Mouse (Mus musculus): ENCODE data around the gene Limch1. TPM values are rescaled to one million over a fixed set of nuclear protein-coding genes. Genes with fewer than 3 reads are reported as not detected.

Gene Limch1
- polyA plus RNA-seq, 1 experiment from 2014 or later = 6.7 TPM

- Histone ChIP-seq H3K9me3 (ENCODE audit: control insufficient read depth) (no peaks in the 10 kb centered on the region), H3K4me1 (replicated peaks; ENCODE audit: control insufficient read depth, insufficient read depth, low read length) (no peaks in the 10 kb centered on the region), H3K27me3 (replicated peaks; ENCODE audit: control insufficient read depth, insufficient read depth, low read length) (no peaks in the 10 kb centered on the region), H3K4me3 (ENCODE audit: low read depth, low read length) (no peak overlapping the region), H3K36me3 (ENCODE audit: control insufficient read depth, insufficient read depth) (no peaks in the 10 kb centered on the region), H3K27ac (ENCODE audit: low read depth, low read length) (no peak overlapping the region), H3K4me2 (replicated peaks; ENCODE audit: low read depth) (no peak overlapping the region), H3K9ac (ENCODE audit: low read depth, low read length) (no peak overlapping the region)
- TF ChIP-seq CTCF (IDR thresholded peaks at IDR 0.05; ENCODE audit: low read depth) = no peak
- WGBS = 89% methylated on average over 10 of the region's 10 CpGs
- ATAC-seq = no peak
Measured at GRCm38 (mm10) chr5:66760747-66761146, 15.1 kb downstream of the Limch1 start.

DNA sequence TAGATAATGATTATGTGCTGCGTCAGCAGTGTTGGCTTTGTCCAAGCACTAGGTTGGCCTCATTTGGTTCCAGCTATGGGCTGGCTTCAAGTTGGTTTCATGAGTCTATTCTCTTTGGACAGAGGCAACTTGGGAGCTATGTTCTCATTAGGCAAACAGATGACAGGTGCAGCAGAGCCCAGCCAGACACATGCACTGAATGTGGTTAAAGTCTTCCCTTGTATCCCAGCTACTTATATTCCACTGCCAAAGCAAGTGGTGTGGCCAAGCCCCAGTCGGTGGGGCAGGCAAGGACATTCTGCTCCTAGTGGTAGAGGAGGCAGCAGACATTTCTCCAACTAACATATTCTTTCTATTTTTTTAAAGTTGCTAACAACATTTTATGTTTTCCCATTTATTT is 16.4 kb downstream of the Limch1 start:
- no peak overlapping the region for H3K4me2 ChIP-seq (replicated peaks; ENCODE audit: low read depth)
- ATAC-seq = no peak
- H3K27me3 ChIP-seq (replicated peaks; ENCODE audit: control insufficient read depth, insufficient read depth, low read length) = no peaks in the 10 kb centered on the region
- H3K9me3 ChIP-seq (ENCODE audit: control insufficient read depth) = no peaks in the 10 kb centered on the region
- WGBS = 79% methylated on average over 2 of the region's 2 CpGs
- no peaks in the 10 kb centered on the region for H3K4me1 ChIP-seq (replicated peaks; ENCODE audit: control insufficient read depth, insufficient read depth, low read length)
- H3K9ac ChIP-seq (ENCODE audit: low read depth, low read length) = no peak overlapping the region
- H3K36me3 ChIP-seq (ENCODE audit: control insufficient read depth, insufficient read depth) = no peaks in the 10 kb centered on the region
- H3K27ac ChIP-seq (ENCODE audit: low read depth, low read length) = no peak overlapping the region
- no peak overlapping the region for H3K4me3 ChIP-seq (ENCODE audit: low read depth, low read length)
- TF ChIP-seq CTCF (IDR thresholded peaks at IDR 0.05; ENCODE audit: low read depth) = no peak

GRCm38 (mm10) chr5:66764129-66764528 is 18.5 kb downstream of the Limch1 start:
- Histone ChIP-seq H3K9ac (ENCODE audit: low read depth, low read length) (no peak overlapping the region), H3K4me3 (ENCODE audit: low read depth, low read length) (no peak overlapping the region), H3K27ac (ENCODE audit: low read depth, low read length) (no peak overlapping the region), H3K4me2 (replicated peaks; ENCODE audit: low read depth) (no peak overlapping the region), H3K4me1 (replicated peaks; ENCODE audit: control insufficient read depth, insufficient read depth, low read length) (no peaks in the 10 kb centered on the region), H3K9me3 (ENCODE audit: control insufficient read depth) (no peaks in the 10 kb centered on the region), H3K36me3 (ENCODE audit: control insufficient read depth, insufficient read depth) (no peaks in the 10 kb centered on the region), H3K27me3 (replicated peaks; ENCODE audit: control insufficient read depth, insufficient read depth, low read length) (no peaks in the 10 kb centered on the region)
- WGBS = 85% methylated on average over 6 of the region's 6 CpGs
- no peak for TF ChIP-seq CTCF (IDR thresholded peaks at IDR 0.05; ENCODE audit: low read depth)
- no peak for ATAC-seq

DNA sequence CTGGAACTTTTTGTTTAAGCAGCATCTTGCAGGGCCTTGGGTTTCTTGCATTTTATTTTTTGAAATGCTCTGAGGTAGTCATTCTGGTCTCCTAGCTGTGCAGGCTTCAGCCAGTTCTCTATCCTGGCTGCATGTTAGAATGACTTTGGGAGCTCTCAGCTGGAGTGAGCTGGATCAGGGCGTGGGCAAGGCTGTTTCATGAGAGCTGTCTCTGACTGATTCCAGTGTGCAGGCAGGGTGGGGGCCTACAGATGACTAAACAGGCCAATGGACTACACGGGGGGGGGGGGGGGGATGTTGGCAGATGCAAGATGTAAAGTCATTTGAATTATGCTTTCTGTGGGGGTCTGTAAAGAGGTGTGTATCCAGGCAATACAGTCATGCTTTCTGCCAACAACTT is 20.3 kb downstream of the Limch1 start:
- no peak overlapping the region for H3K27ac ChIP-seq (ENCODE audit: low read depth, low read length)
- H3K9me3 ChIP-seq (ENCODE audit: control insufficient read depth) = no peaks in the 10 kb centered on the region
- no peaks in the 10 kb centered on the region for H3K36me3 ChIP-seq (ENCODE audit: control insufficient read depth, insufficient read depth)
- H3K4me1 ChIP-seq (replicated peaks; ENCODE audit: control insufficient read depth, insufficient read depth, low read length) = no peaks in the 10 kb centered on the region
- H3K4me2 ChIP-seq (replicated peaks; ENCODE audit: low read depth) = no peak overlapping the region
- H3K9ac ChIP-seq (ENCODE audit: low read depth, low read length) = no peak overlapping the region
- 59% methylated on average over 2 of the region's 2 CpGs for WGBS
- no peak for TF ChIP-seq CTCF (IDR thresholded peaks at IDR 0.05; ENCODE audit: low read depth)
- H3K4me3 ChIP-seq (ENCODE audit: low read depth, low read length) = no peak overlapping the region
- H3K27me3 ChIP-seq (replicated peaks; ENCODE audit: control insufficient read depth, insufficient read depth, low read length) = no peaks in the 10 kb centered on the region
- ATAC-seq = no peak

DNA sequence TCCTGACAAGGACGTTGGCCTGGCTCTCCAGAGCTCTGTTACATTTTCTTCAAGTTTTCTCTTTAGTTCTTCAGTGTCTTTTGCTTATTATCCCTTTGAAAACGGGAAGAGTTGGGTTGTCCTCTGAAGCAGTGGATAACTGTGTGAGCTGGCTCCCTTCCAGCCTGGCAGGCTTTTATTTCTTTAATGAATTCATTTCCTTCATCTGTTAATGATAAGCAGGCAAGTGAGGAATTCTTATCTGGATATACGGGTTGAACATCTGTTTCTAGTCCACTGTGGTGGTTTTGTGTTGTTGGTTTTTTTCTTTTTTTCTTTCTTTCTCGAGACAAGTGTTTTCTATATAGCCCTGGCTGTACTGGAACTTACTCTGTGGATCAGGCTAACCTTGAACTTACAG is 22.4 kb downstream of the Limch1 start:
- no peak for TF ChIP-seq CTCF (IDR thresholded peaks at IDR 0.05; ENCODE audit: low read depth)
- Histone ChIP-seq H3K27ac (ENCODE audit: low read depth, low read length) (no peak overlapping the region), H3K9me3 (ENCODE audit: control insufficient read depth) (no peaks in the 10 kb centered on the region), H3K9ac (ENCODE audit: low read depth, low read length) (no peak overlapping the region), H3K27me3 (replicated peaks; ENCODE audit: control insufficient read depth, insufficient read depth, low read length) (no peaks in the 10 kb centered on the region), H3K36me3 (ENCODE audit: control insufficient read depth, insufficient read depth) (no peaks in the 10 kb centered on the region), H3K4me3 (ENCODE audit: low read depth, low read length) (no peak overlapping the region), H3K4me2 (replicated peaks; ENCODE audit: low read depth) (no peak overlapping the region), H3K4me1 (replicated peaks; ENCODE audit: control insufficient read depth, insufficient read depth, low read length) (no peaks in the 10 kb centered on the region)
- WGBS = 28% methylated on average over 4 of the region's 4 CpGs
- ATAC-seq = no peak

DNA sequence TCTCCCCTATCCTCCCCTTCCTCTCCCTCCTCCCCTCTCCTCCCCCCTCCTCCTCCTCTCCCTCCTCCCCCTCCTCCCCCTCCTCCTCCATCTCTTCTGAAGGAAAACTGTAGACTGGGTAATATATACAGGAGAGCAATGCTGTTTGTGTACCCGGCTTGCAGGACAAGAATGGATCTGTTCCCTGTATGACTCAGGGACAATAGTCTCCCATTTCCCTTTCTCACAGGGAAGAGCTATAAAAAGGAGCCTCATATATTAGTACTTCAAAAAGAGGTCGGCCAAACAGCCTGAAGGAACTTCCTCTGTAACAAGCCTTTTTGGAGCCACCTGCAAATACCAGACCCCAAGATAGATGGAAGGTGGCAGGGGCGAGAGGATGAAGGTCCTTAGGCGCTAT is 23.4 kb downstream of the Limch1 start:
- no peak overlapping the region for H3K4me3 ChIP-seq (ENCODE audit: low read depth, low read length)
- WGBS = 51% methylated on average over 4 of the region's 4 CpGs
- no peak overlapping the region for H3K4me2 ChIP-seq (replicated peaks; ENCODE audit: low read depth)
- no peaks in the 10 kb centered on the region for H3K36me3 ChIP-seq (ENCODE audit: control insufficient read depth, insufficient read depth)
- no peaks in the 10 kb centered on the region for H3K4me1 ChIP-seq (replicated peaks; ENCODE audit: control insufficient read depth, insufficient read depth, low read length)
- TF ChIP-seq CTCF (IDR thresholded peaks at IDR 0.05; ENCODE audit: low read depth) = no peak
- no peaks in the 10 kb centered on the region for H3K9me3 ChIP-seq (ENCODE audit: control insufficient read depth)
- no peak overlapping the region for H3K27ac ChIP-seq (ENCODE audit: low read depth, low read length)
- no peaks in the 10 kb centered on the region for H3K27me3 ChIP-seq (replicated peaks; ENCODE audit: control insufficient read depth, insufficient read depth, low read length)
- no peak for ATAC-seq
- no peak overlapping the region for H3K9ac ChIP-seq (ENCODE audit: low read depth, low read length)

GRCm38 (mm10) chr5:66769558-66769957 is 23.9 kb downstream of the Limch1 start:
- H3K4me1 ChIP-seq (replicated peaks; ENCODE audit: control insufficient read depth, insufficient read depth, low read length) = no peaks in the 10 kb centered on the region
- H3K27me3 ChIP-seq (replicated peaks; ENCODE audit: control insufficient read depth, insufficient read depth, low read length) = no peaks in the 10 kb centered on the region
- no peaks in the 10 kb centered on the region for H3K36me3 ChIP-seq (ENCODE audit: control insufficient read depth, insufficient read depth)
- no peaks in the 10 kb centered on the region for H3K9me3 ChIP-seq (ENCODE audit: control insufficient read depth)
- no peak overlapping the region for H3K9ac ChIP-seq (ENCODE audit: low read depth, low read length)
- TF ChIP-seq CTCF (IDR thresholded peaks at IDR 0.05; ENCODE audit: low read depth) = no peak
- no peak overlapping the region for H3K4me3 ChIP-seq (ENCODE audit: low read depth, low read length)
- H3K4me2 ChIP-seq (replicated peaks; ENCODE audit: low read depth) = no peak overlapping the region
- WGBS = 94% methylated on average over 5 of the region's 5 CpGs
- no peak for ATAC-seq
- no peak overlapping the region for H3K27ac ChIP-seq (ENCODE audit: low read depth, low read length)

Data from intestine, postnatal 0 days (tissue).